Mouse (Mus musculus): ENCODE results near the gene Pdia4.

- TF ChIP-seq CTCF (conservative IDR thresholded peaks at IDR 0.05; ENCODE audit: insufficient read depth, insufficient read length, low read depth, low read length) (no peak), POLR2A (IDR thresholded peaks at IDR 0.05; ENCODE audit: low read depth, low read length) (no peak)
Measured at GRCm38 (mm10) chr6:47827462-47827861, 14.2 kb upstream of the Pdia4 start.
